ENCODE assay signal across 21 mouse cellular contexts in genomic region chr7:82105631-82106030, GRCm38 (mm10).
DNase-seq lines count a peak whose midpoint lies in the region; ATAC-seq and TF ChIP-seq lines count a peak whose summit lies in the region.
"Had no signal": no experiment of that assay in that cellular context is flagged by ENCODE, and none has a peak within 500 bp of the region (broad histone marks: within the 10 kb centered on the region; RNA-seq: fewer than 3 reads in every experiment).

No protein-coding gene starts in this region.

- no peak overlapping the region for H3K27ac ChIP-seq in heart, embryonic 10.5 days
- H3K27ac ChIP-seq in intestine, embryonic 14.5 days (ENCODE audit: low read depth): no peak overlapping the region
- H3K27ac ChIP-seq in intestine, embryonic 15.5 days: no peak overlapping the region
- H3K27ac ChIP-seq in stomach, postnatal 0 days (replicated peaks): no peak overlapping the region

- TF ChIP-seq CTCF in stomach, postnatal 0 days (IDR thresholded peaks at IDR 0.05; ENCODE audit: low read depth): no peak

- no peak for ATAC-seq in intestine, embryonic 14.5 days (replicated peaks; ENCODE audit: low FRiP score, low TSS enrichment, low read depth)
- ATAC-seq in intestine, embryonic 15.5 days: no peak
- no peak for ATAC-seq in stomach, postnatal 0 days (ENCODE audit: low FRiP score, low TSS enrichment)
- ATAC-seq: activated CD4-positive, CD25-positive, alpha-beta regulatory T cell, adult 4 months; CD4-positive, CD25-positive, alpha-beta regulatory T cell, adult 4 months; Patski had no signal

- H3K36me3 ChIP-seq in heart, embryonic 10.5 days: no peaks in the 10 kb centered on the region
- H3K36me3 ChIP-seq in intestine, embryonic 14.5 days (ENCODE audit: control insufficient read depth, insufficient read depth, low read length): no peaks in the 10 kb centered on the region
- no peaks in the 10 kb centered on the region for H3K36me3 ChIP-seq in intestine, embryonic 15.5 days
- H3K36me3 ChIP-seq in stomach, postnatal 0 days (ENCODE audit: control insufficient read depth, insufficient read depth, low read length): no peaks in the 10 kb centered on the region
- H3K36me3 ChIP-seq: G1E had no signal

- H3K9me3 ChIP-seq in heart, embryonic 10.5 days: no peaks in the 10 kb centered on the region
- H3K9me3 ChIP-seq in intestine, embryonic 14.5 days (ENCODE audit: control insufficient read depth, low read length): no peaks in the 10 kb centered on the region
- H3K9me3 ChIP-seq in intestine, embryonic 15.5 days: no peaks in the 10 kb centered on the region
- H3K9me3 ChIP-seq in stomach, postnatal 0 days (ENCODE audit: control insufficient read depth, low read length): no peaks in the 10 kb centered on the region
- H3K9me3 ChIP-seq: G1E had no signal

- H3K27me3 ChIP-seq in heart, embryonic 10.5 days (ENCODE audit: insufficient read depth, poor library complexity, severe bottlenecking): peaks cover 7% of the 10 kb centered on the region; the same call in 1 of the 2 replicates
- no peaks in the 10 kb centered on the region for H3K27me3 ChIP-seq in intestine, embryonic 14.5 days (replicated peaks; ENCODE audit: control insufficient read depth, insufficient read depth, low read length)
- peaks cover 3% of the 10 kb centered on the region; the same call in 1 of the 2 replicates for H3K27me3 ChIP-seq in intestine, embryonic 15.5 days (replicated peaks)
- H3K27me3 ChIP-seq in stomach, postnatal 0 days (ENCODE audit: control insufficient read depth, insufficient read depth, low read length): no peaks in the 10 kb centered on the region

- H3K9ac ChIP-seq in intestine, embryonic 14.5 days (ENCODE audit: low read length): no peak overlapping the region
- no peak overlapping the region for H3K9ac ChIP-seq in intestine, embryonic 15.5 days
- H3K9ac ChIP-seq in stomach, postnatal 0 days (ENCODE audit: low read length): no peak overlapping the region

- 81% methylated on average over 5 of the region's 5 CpGs for WGBS in heart, embryonic 10.5 days
- WGBS in intestine, embryonic 14.5 days: 84% methylated on average over 5 of the region's 5 CpGs
- 86% methylated on average over 5 of the region's 5 CpGs for WGBS in intestine, embryonic 15.5 days
- 90% methylated on average over 5 of the region's 5 CpGs for whole genome bisulfite sequencing in stomach, postnatal 0 days

- DNase-seq in heart, adult 11 months: peak; percentile 74
- DNase-seq in heart, adult 9 months (ENCODE audit: low spot score in 2 of 2): no peak
- peak; percentile 62 for DNase-seq in heart, embryonic 10.5 days (ENCODE audit: low spot score)
- no peak for DNase-seq in heart, postnatal 25 days (ENCODE audit: low spot score)
- peak; percentile 7 for DNase-seq in intestine, embryonic 14.5 days (ENCODE audit: low spot score)
- peak; percentile 3 for DNase-seq in stomach, postnatal 0 days (ENCODE audit: low spot score)
- no peak for DNase-seq in layer of hippocampus, postnatal 10 days (ENCODE audit: low spot score in 2 of 2)
- DNase-seq: adrenal gland, adult 2 months; adrenal gland, adult 8-10 months; adrenal gland, postnatal 10 days; adrenal gland, postnatal 14 days; adrenal gland, postnatal 25 days; adrenal gland, postnatal 36 days; B cell, adult 2 months; cerebellum, adult 11 months; cerebellum, adult 11-12 months had no signal

- TF ChIP-seq EP300 in stomach, postnatal 0 days (optimal IDR thresholded peaks at IDR 0.05): no peak

- 0 out of 2 replicates have a peak, but pooled peaks cover 4% of the 10 kb centered on the region for H3K4me1 ChIP-seq in heart, embryonic 10.5 days
- no peaks in the 10 kb centered on the region for H3K4me1 ChIP-seq in intestine, embryonic 14.5 days (replicated peaks; ENCODE audit: control insufficient read depth, insufficient read depth, low read length)
- no peaks in the 10 kb centered on the region for H3K4me1 ChIP-seq in intestine, embryonic 15.5 days (replicated peaks)
- H3K4me1 ChIP-seq in stomach, postnatal 0 days (replicated peaks; ENCODE audit: control insufficient read depth, insufficient read depth): no peaks in the 10 kb centered on the region

- no peak overlapping the region for H3K4me3 ChIP-seq in heart, embryonic 10.5 days
- no peak overlapping the region for H3K4me3 ChIP-seq in intestine, embryonic 14.5 days (ENCODE audit: low read depth, low read length)
- H3K4me3 ChIP-seq in intestine, embryonic 15.5 days (replicated peaks): no peak overlapping the region
- no peak overlapping the region for H3K4me3 ChIP-seq in stomach, postnatal 0 days (ENCODE audit: low read depth, low read length)

- no peak overlapping the region for H3K4me2 ChIP-seq in intestine, embryonic 14.5 days (ENCODE audit: low read length)
- H3K4me2 ChIP-seq in intestine, embryonic 15.5 days (replicated peaks): no peak overlapping the region
- H3K4me2 ChIP-seq in stomach, postnatal 0 days (replicated peaks; ENCODE audit: low read depth): no peak overlapping the region

- intact Hi-C loops in heart, postnatal 25 days (cut with DNase I): no loop called here

Comparison
In these comparisons a context has a peak if more than half of its experiments do, and no peak if none do; other contexts are left out.
1. DNase-seq: peak in heart, adult 11 months (single experiment), heart, embryonic 10.5 days (single experiment), intestine, embryonic 14.5 days (single experiment) and stomach, postnatal 0 days (single experiment); none in heart, adult 9 months (0 of 2), heart, postnatal 25 days (single experiment) and layer of hippocampus, postnatal 10 days (0 of 2).